Mouse (Mus musculus) embryonic fibroblast, embryonic 13.5 days (primary cell): ENCODE measurements at regions not wholly inside any gene's neighbourhood (a gene's known extent, or its start where the extent isn't known, plus 50 kb on each side); places are given as distances from the start of the nearest gene placed in this dataset.

Experiments
- H3K27ac ChIP-seq: 2 replicates; pipeline ENCODE4 v1.5.1; 2012; ENCODE audit warnings: low read length, control low read depth, inconsistent platforms; ENCODE audit not compliant: insufficient read depth
- H3K4me1 ChIP-seq: 2 replicates; pipeline ENCODE4 v1.6.1; 2011; ENCODE audit warnings: low read length; ENCODE audit not compliant: control insufficient read depth, insufficient read depth
- H3K4me3 ChIP-seq: 2 replicates; pipeline ENCODE4 v1.5.1; 2011; ENCODE audit warnings: mild to moderate bottlenecking, control low read depth, low read length; ENCODE audit not compliant: insufficient read depth
- CTCF ChIP-seq: IDR thresholded peaks from 2 replicates; pipeline ENCODE4 v1.5.1; 2011; ENCODE audit warnings: mild to moderate bottlenecking, control low read depth, low read length, moderate library complexity, borderline replicate concordance; ENCODE audit not compliant: insufficient read depth
- POLR2A ChIP-seq: IDR thresholded peaks from 2 replicates; pipeline ENCODE4 v1.6.1; 2011; ENCODE audit warnings: low read depth, mild to moderate bottlenecking, control low read depth, low read length, moderate library complexity

- TF ChIP-seq POLR2A (no peak), CTCF (no peak)
- Histone ChIP-seq H3K4me3 (no peak overlapping the region), H3K4me1 (no peaks in the 10 kb centered on the region), H3K27ac (no peak overlapping the region)
Measured at GRCm38 (mm10) chr13:34505861-34506260, 147.4 kb downstream of the Pxdc1 start.

GRCm38 (mm10) chr13:34504879-34505278 lies 148.4 kb downstream of the Pxdc1 start:
- Histone ChIP-seq H3K27ac (no peak overlapping the region), H3K4me3 (no peak overlapping the region), H3K4me1 (no peaks in the 10 kb centered on the region)
- TF ChIP-seq CTCF (no peak), POLR2A (no peak)

DNA sequence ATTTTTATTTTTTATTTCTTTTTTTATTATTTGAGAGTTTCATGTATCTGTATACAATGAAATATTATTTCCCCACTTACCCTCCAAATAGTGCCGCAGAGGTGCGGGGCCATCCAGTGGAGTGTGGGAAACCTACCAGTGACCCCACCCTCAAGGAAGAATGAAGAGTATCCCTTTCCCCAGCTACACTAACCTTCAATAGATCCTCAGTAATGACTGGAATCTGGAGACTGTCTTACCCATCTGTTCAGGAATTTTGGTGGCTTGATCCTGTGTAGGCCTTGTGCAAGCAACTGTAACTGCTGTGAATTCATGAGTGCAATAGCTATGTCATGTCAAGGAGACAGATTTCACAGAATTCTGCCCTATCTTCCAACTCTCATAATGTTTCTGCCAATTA lies 153.9 kb upstream of the Slc22a23 start:
- no peaks in the 10 kb centered on the region for H3K4me1 ChIP-seq
- no peak overlapping the region for H3K27ac ChIP-seq
- TF ChIP-seq CTCF (no peak), POLR2A (no peak)
- no peak overlapping the region for H3K4me3 ChIP-seq

DNA sequence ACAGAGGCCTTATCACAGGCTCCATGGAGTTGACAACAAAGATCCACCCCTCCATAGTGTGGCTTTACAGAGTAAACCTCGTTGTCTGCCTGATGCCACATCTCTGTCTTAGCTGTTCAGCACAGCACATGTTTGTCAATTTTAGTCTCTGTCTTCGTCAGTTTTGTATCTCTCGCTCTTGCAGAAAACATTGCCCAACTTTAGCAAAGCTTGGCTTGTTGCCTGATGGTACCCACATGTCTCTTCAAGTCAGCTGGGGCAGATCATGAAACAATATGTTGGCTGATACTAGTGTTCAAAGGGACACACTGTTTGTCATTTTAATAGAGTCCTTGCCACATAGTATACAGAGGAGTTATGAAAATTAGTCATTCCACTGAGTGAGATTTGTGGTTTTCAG lies 152.7 kb upstream of the Slc22a23 start:
- no peak overlapping the region for H3K27ac ChIP-seq
- TF ChIP-seq POLR2A = no peak
- TF ChIP-seq CTCF = no peak
- no peaks in the 10 kb centered on the region for H3K4me1 ChIP-seq
- H3K4me3 ChIP-seq = no peak overlapping the region

- Histone ChIP-seq H3K27ac (no peak overlapping the region), H3K4me1 (no peaks in the 10 kb centered on the region), H3K4me3 (no peak overlapping the region)
- TF ChIP-seq POLR2A = no peak
- TF ChIP-seq CTCF = no peak
Measured at GRCm38 (mm10) chr13:34484831-34485230, 139.8 kb upstream of the Slc22a23 start.

DNA sequence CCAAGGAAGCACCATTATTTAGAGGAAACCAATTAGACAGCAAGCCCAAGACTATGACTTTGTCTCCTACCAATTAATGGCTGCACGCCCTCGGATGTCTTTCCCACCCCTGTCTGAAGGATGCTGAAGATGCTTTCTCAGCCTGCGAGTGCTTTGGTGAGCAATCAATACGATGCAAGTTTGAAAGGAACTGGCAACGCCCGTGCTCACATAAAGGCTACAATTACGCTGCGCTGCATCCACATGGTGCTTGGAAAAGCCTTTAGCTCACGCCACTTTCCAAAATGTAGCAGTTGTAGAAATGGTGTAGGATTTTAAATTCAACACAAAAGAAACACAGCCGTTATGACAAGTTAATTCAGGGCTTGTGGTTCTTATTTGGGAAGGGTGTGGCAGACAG lies 136.5 kb upstream of the Slc22a23 start:
- no peak for TF ChIP-seq POLR2A
- no peak for TF ChIP-seq CTCF
- Histone ChIP-seq H3K4me1 (no peaks in the 10 kb centered on the region), H3K4me3 (no peak overlapping the region), H3K27ac (no peak overlapping the region)

DNA sequence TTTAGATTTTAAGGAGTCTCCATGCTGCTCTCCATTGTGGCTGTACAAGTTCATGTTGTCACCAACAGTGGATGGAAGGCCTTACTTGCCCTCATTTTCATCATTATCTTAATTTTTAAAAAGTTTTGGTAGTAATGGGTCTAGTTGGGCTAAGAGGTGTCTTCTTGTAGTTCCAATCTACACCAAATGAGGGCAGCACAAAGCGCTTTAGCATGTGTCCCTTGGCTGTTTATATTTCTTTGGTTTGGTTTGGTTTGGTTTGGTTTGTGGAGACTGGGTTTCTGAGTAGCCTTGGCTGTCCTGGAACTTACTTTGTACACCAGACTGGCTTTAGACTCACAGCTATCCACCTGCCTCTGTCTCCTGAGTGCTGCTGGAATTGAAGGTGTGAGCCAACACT lies 125.4 kb upstream of the Slc22a23 start:
- H3K27ac ChIP-seq = no peak overlapping the region
- peaks cover 2% of the 10 kb centered on the region; the same call in 1 of the 2 replicates for H3K4me1 ChIP-seq
- no peak overlapping the region for H3K4me3 ChIP-seq
- TF ChIP-seq CTCF = no peak
- TF ChIP-seq POLR2A = no peak

- Histone ChIP-seq H3K27ac (no peak overlapping the region), H3K4me1 (peaks cover 2% of the 10 kb centered on the region; the same call in 1 of the 2 replicates), H3K4me3 (no peak overlapping the region)
- no peak for TF ChIP-seq CTCF
- no peak for TF ChIP-seq POLR2A
Measured at GRCm38 (mm10) chr13:34469568-34469967, 124.6 kb upstream of the Slc22a23 start.

- no peak overlapping the region for H3K4me3 ChIP-seq
- no peak overlapping the region for H3K27ac ChIP-seq
- H3K4me1 ChIP-seq = peaks cover 4% of the 10 kb centered on the region; the same call in 1 of the 2 replicates
- no peak for TF ChIP-seq CTCF
- TF ChIP-seq POLR2A = no peak
Measured at GRCm38 (mm10) chr13:34468132-34468748, 123.3 kb upstream of the Slc22a23 start.

DNA sequence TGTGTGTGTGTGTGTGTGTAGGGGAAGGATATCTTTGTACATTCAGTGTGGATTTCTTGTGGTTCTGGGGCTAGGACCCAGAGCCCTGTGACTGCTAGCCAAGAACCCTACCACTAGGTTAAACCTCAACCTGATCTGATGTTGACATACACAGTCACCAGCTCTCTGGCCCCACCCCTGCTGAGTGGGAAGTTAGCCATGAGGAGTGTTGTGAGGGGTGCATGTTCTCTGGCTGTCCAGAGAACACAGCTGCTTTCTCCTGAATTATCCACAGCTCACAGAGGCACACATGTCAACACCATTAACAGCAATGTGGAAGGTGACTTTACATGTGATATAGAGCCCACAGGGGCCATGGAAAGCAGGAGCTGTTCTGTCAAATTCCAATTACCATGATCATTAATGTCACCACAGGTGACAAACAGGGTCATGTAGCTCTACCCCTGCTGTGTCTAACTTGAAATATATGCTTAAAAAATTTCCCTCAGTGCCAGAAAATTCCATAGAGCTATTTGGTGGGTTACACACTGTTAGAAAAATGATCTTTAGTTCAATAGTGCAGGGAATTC lies 121.0 kb upstream of the Slc22a23 start:
- Histone ChIP-seq H3K27ac (no peak overlapping the region), H3K4me1 (peaks cover 6% of the 10 kb centered on the region; the same call in 1 of the 2 replicates), H3K4me3 (no peak overlapping the region)
- TF ChIP-seq CTCF (no peak), POLR2A (no peak)
